Mouse (Mus musculus) embryonic facial prominence, embryonic 12.5 days (tissue): ENCODE measurements around the gene Sla2. TPM values are rescaled to one million over a fixed set of nuclear protein-coding genes. Genes with fewer than 3 reads are reported as not detected.
"Not testable (repeated sequence)": the region's sequence is repeated elsewhere in the genome, so short reads cannot be mapped to it uniquely, and the experiment has no call there.

Experiments
- ATAC-seq: fragments of 200-750 bp; cut with Nextera tagmentation; 2 replicates; pipeline ENCODE4 v1.8.0; 2017; ENCODE audit not compliant: insufficient number of reproducible peaks, insufficient read depth, low FRiP score, low TSS enrichment
- H3K27ac ChIP-seq: fragments of 300-500 bp; sonication (generic); 2 replicates; pipeline ENCODE4 v1.5.1; 2016; ENCODE audit warnings: mild to moderate bottlenecking
- H3K27me3 ChIP-seq: fragments of 300-500 bp; sonication (generic); 2 replicates; pipeline ENCODE4 v1.6.1; 2016; ENCODE audit warnings: mild to moderate bottlenecking, moderate library complexity
- H3K36me3 ChIP-seq: fragments of 300-500 bp; sonication (generic); 2 replicates; pipeline ENCODE4 v1.6.1; 2016; ENCODE audit warnings: mild to moderate bottlenecking
- H3K4me1 ChIP-seq: fragments of 300-500 bp; sonication (generic); 2 replicates; pipeline ENCODE4 v1.6.1; 2016
- H3K4me2 ChIP-seq: fragments of 300-500 bp; sonication (generic); replicated peaks from 2 replicates; pipeline ENCODE4 v1.6.1; 2016; ENCODE audit warnings: mild to moderate bottlenecking, moderate library complexity
- H3K4me3 ChIP-seq: fragments of 300-500 bp; sonication (generic); 2 replicates; pipeline ENCODE4 v1.5.1; 2016; ENCODE audit warnings: mild to moderate bottlenecking
- H3K9ac ChIP-seq: fragments of 300-500 bp; sonication (generic); 2 replicates; pipeline ENCODE4 v1.6.1; 2016; ENCODE audit warnings: mild to moderate bottlenecking, moderate library complexity
- H3K9me3 ChIP-seq: fragments of 300-500 bp; sonication (generic); 2 replicates; pipeline ENCODE4 v1.6.1; 2016; ENCODE audit warnings: mild to moderate bottlenecking, moderate library complexity
- WGBS: fragments of 180-500 bp; shearing (Covaris S2); methylation state at CpG from one replicate; pipeline ENCODE4 v1.1.7; 2016; 5-methylcytosine and 5-hydroxymethylcytosine counted together
- polyA plus RNA-seq: library from polyadenylated mRNA; unstranded; fragments of >200 nt; fragmentation: Nextera tagmentation; extraction: Ambion mirVana; gene quantifications from 2 replicates; pipeline ENCODE4 v1.2.1, GENCODE M21; 2016

Sla2 gene
- polyA plus RNA-seq, 1 experiment from 2014 or later = 0.31 TPM

GRCm38 (mm10) chr2:156844715-156845114 is 42.3 kb downstream of the Sla2 start:
- no peak overlapping the region for H3K9ac ChIP-seq
- peaks cover 44% of the 10 kb centered on the region for H3K4me1 ChIP-seq
- peak overlapping the region; percentile 67 for H3K27ac ChIP-seq
- peak overlapping the region; percentile 82 for H3K4me2 ChIP-seq
- peaks cover 50% of the 10 kb centered on the region for H3K36me3 ChIP-seq
- WGBS = 30% methylated on average over 10 of the region's 10 CpGs
- H3K4me3 ChIP-seq = no peak overlapping the region
- no peaks in the 10 kb centered on the region for H3K9me3 ChIP-seq
- no peaks in the 10 kb centered on the region for H3K27me3 ChIP-seq
- ATAC-seq = no peak

- H3K36me3 ChIP-seq = peaks cover 36% of the 10 kb centered on the region
- no peaks in the 10 kb centered on the region for H3K27me3 ChIP-seq
- peak overlapping the region; percentile 82 for H3K4me2 ChIP-seq
- H3K4me3 ChIP-seq = peak overlapping the region; percentile 93; the same call in 1 of the 2 replicates
- 0 out of 2 replicates have a peak overlapping the region, but pooled peaks have one; percentile 97 for H3K27ac ChIP-seq
- 71% methylated on average over 10 of the region's 10 CpGs for WGBS
- no peaks in the 10 kb centered on the region for H3K9me3 ChIP-seq
- peaks cover 50% of the 10 kb centered on the region for H3K4me1 ChIP-seq
- ATAC-seq = no peak
- no peak overlapping the region for H3K9ac ChIP-seq
These were observed 43.7 kb downstream of the Sla2 start for GRCm38 (mm10) chr2:156843331-156843730.

GRCm38 (mm10) chr2:156842711-156843110 is 44.3 kb downstream of the Sla2 start:
- Histone ChIP-seq H3K9me3 (no peaks in the 10 kb centered on the region), H3K27ac (peak overlapping the region; percentile 97), H3K36me3 (peaks cover 31% of the 10 kb centered on the region), H3K4me1 (peaks cover 47% of the 10 kb centered on the region), H3K4me3 (peak overlapping the region; percentile 93), H3K4me2 (peak overlapping the region; percentile 82), H3K27me3 (no peaks in the 10 kb centered on the region), H3K9ac (peak overlapping the region; percentile 88)
- 4% methylated on average over 11 of the region's 11 CpGs for WGBS
- no peak for ATAC-seq

GRCm38 (mm10) chr2:156841841-156842706 is 44.9 kb downstream of the Sla2 start:
- no peaks in the 10 kb centered on the region for H3K27me3 ChIP-seq
- H3K4me2 ChIP-seq = peak overlapping the region; percentile 82
- peaks cover 45% of the 10 kb centered on the region for H3K4me1 ChIP-seq
- H3K36me3 ChIP-seq = peaks cover 24% of the 10 kb centered on the region
- H3K27ac ChIP-seq = peak overlapping the region; percentile 97
- no peaks in the 10 kb centered on the region for H3K9me3 ChIP-seq
- no peak for ATAC-seq
- 2% methylated on average over 20 of the region's 20 CpGs for WGBS
- H3K9ac ChIP-seq = peak overlapping the region; percentile 88
- peak overlapping the region; percentile 93 for H3K4me3 ChIP-seq

- Histone ChIP-seq H3K36me3 (peaks cover 23% of the 10 kb centered on the region), H3K4me3 (peak overlapping the region; percentile 93), H3K9me3 (no peaks in the 10 kb centered on the region), H3K4me2 (peak overlapping the region; percentile 82), H3K4me1 (peaks cover 45% of the 10 kb centered on the region), H3K27me3 (no peaks in the 10 kb centered on the region), H3K9ac (peak overlapping the region; percentile 88), H3K27ac (peak overlapping the region; percentile 97)
- under 1% methylated on average over 42 of the region's 42 CpGs for whole genome bisulfite sequencing
- ATAC-seq = no peak
These were observed 45.8 kb downstream of the Sla2 start for GRCm38 (mm10) chr2:156841028-156841840.

- Histone ChIP-seq H3K4me2 (peak overlapping the region; percentile 82), H3K9ac (peak overlapping the region; percentile 88), H3K27me3 (no peaks in the 10 kb centered on the region), H3K9me3 (no peaks in the 10 kb centered on the region), H3K36me3 (peaks cover 24% of the 10 kb centered on the region), H3K4me1 (peaks cover 41% of the 10 kb centered on the region), H3K27ac (peak overlapping the region; percentile 97), H3K4me3 (peak overlapping the region; percentile 93)
- 2% methylated on average over 72 of the region's 79 CpGs for WGBS
- peak; percentile 13; the same call in 1 of the 2 replicates for ATAC-seq
These were observed 46.5 kb downstream of the Sla2 start for GRCm38 (mm10) chr2:156840301-156841027.

- Histone ChIP-seq H3K9me3 (no peaks in the 10 kb centered on the region), H3K27me3 (no peaks in the 10 kb centered on the region), H3K4me3 (peak within 1 kb of the TSS; percentile 93), H3K9ac (peak within 1 kb of the TSS; percentile 88), H3K4me1 (peaks cover 32% of the 10 kb centered on the region), H3K36me3 (peaks cover 26% of the 10 kb centered on the region), H3K27ac (peak within 1 kb of the TSS; percentile 97), H3K4me2 (peak within 1 kb of the TSS; percentile 82)
- peak; percentile 81 for ATAC-seq
- 1% methylated on average over 51 of the region's 61 CpGs for WGBS
These were observed 47.4 kb downstream of the Sla2 start, which contains the start of gene Tgif2 for GRCm38 (mm10) chr2:156839319-156840191. Tgif2 (plus strand) TSS chr2:156840007.

- Histone ChIP-seq H3K4me2 (peak overlapping the region; percentile 82), H3K36me3 (peaks cover 29% of the 10 kb centered on the region), H3K4me1 (peaks cover 25% of the 10 kb centered on the region), H3K4me3 (peak overlapping the region; percentile 93), H3K9me3 (no peaks in the 10 kb centered on the region), H3K27me3 (no peaks in the 10 kb centered on the region), H3K27ac (0 out of 2 replicates have a peak overlapping the region, but pooled peaks have one; percentile 91), H3K9ac (peak overlapping the region; percentile 88; the same call in 1 of the 2 replicates)
- 56% methylated on average over 6 of the region's 6 CpGs for WGBS
- no peak for ATAC-seq
These were observed 48.2 kb downstream of the Sla2 start for GRCm38 (mm10) chr2:156838839-156839238.

DNA sequence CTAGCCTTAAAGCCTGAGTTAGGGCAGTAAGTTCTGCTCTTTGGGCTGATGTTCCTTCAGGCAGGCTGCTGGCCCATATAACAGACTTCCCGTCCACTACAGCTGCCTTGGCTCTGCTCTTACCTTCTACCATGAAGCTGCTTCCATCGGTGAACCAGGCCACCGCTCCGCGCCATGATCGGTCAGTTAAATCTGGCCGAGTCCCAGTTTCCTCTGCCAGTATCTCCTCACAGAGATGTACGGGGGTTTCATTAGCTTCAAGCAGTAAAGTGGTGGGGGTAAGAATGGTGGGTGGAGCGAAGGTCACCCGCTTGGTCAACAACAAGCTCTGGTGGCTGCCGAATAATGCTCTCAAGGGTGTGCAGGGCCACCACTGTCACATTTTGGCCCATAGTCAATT is 52.7 kb downstream of the Sla2 start:
- Histone ChIP-seq H3K27me3 (no peaks in the 10 kb centered on the region), H3K4me3 (no peak overlapping the region), H3K27ac (no peak overlapping the region), H3K9me3 (peaks cover 9% of the 10 kb centered on the region; the same call in 1 of the 2 replicates), H3K4me2 (no peak overlapping the region), H3K9ac (no peak overlapping the region), H3K36me3 (peaks cover 72% of the 10 kb centered on the region), H3K4me1 (0 out of 2 replicates have a peak, but pooled peaks cover 6% of the 10 kb centered on the region)
- WGBS = 97% methylated on average over 11 of the region's 11 CpGs
- ATAC-seq = no peak

GRCm38 (mm10) chr2:156825128-156825527 is 61.9 kb downstream of the Sla2 start:
- not testable (repeated sequence) for ATAC-seq, H3K27ac ChIP-seq, H3K4me1 ChIP-seq, H3K27me3 ChIP-seq, H3K4me3 ChIP-seq, H3K9me3 ChIP-seq, H3K4me2 ChIP-seq, H3K9ac ChIP-seq
- 0 out of 2 replicates have a peak, but pooled peaks cover 12% of the 10 kb centered on the region for H3K36me3 ChIP-seq
- WGBS = 92% methylated on average over 6 of the region's 6 CpGs
